Mouse (Mus musculus): Measurements from ENCODE around the gene Fam76b. TPM values are rescaled to one million over a fixed set of nuclear protein-coding genes. Genes with fewer than 3 reads are reported as not detected.

Gene Fam76b
- polyA plus RNA-seq, 1 experiment, result 2.8 TPM

DNA sequence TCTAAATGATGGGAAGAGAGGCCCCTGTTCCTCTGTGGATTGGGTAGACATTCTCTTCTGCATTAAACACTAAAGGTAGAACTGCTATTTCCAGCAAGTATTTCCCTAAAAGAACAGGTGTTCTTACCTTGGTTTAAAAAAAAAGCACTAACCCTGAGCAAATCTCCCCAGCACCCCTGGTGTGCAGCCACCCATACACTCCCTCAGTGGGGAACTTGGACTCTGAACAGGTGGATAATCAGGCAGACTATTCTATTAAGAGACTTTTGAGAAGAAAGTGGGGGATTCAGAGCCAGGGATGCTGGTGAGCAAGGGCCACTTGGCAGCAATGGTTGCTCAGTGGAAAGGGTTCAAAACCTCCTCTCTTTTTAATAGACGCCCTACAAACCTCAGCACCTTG, 28.7 kb downstream of the Fam76b start:
- Histone ChIP-seq H3K4me2 (ENCODE audit: low read depth) (no peak overlapping the region), H3K27me3 (ENCODE audit: control insufficient read depth, insufficient read depth, insufficient read length) (no peaks in the 10 kb centered on the region), H3K36me3 (ENCODE audit: control insufficient read depth, insufficient read depth) (no peaks in the 10 kb centered on the region), H3K79me2 (ENCODE audit: control insufficient read depth, insufficient read depth) (no peaks in the 10 kb centered on the region), H3K4me3 (no peak overlapping the region), H3ac (ENCODE audit: control insufficient read depth, insufficient read length) (no peak overlapping the region)
- TF ChIP-seq POLR2AphosphoS2 (IDR thresholded peaks at IDR 0.05; ENCODE audit: insufficient read length, low read depth), result no peak
- no peak for TF ChIP-seq REST (IDR thresholded peaks at IDR 0.05; ENCODE audit: insufficient read depth, insufficient read length)
- TF ChIP-seq MAX (IDR thresholded peaks at IDR 0.05; ENCODE audit: low read depth), result no peak
- TF ChIP-seq MYOD1 (IDR thresholded peaks at IDR 0.05; ENCODE audit: control insufficient read depth in 1 of 3, insufficient read length in 2 of 3, low read depth in 2 of 3), result no peak
- no peak for TF ChIP-seq USF1 (IDR thresholded peaks at IDR 0.05; ENCODE audit: low read depth)
- TF ChIP-seq E2F4 (IDR thresholded peaks at IDR 0.05; ENCODE audit: insufficient read depth), result no peak
- no peak for TF ChIP-seq SRF (IDR thresholded peaks at IDR 0.05; ENCODE audit: control insufficient read depth, insufficient read length, low read depth)
- TF ChIP-seq MYOG (IDR thresholded peaks at IDR 0.05; ENCODE audit: control insufficient read depth in 1 of 3, insufficient read depth in 1 of 3, insufficient read length in 2 of 3, low read depth in 2 of 3), result no peak
- no peak for TF ChIP-seq CEBPB (IDR thresholded peaks at IDR 0.05; ENCODE audit: insufficient read depth, poor library complexity, severe bottlenecking)
- no peak for TF ChIP-seq TCF12 (IDR thresholded peaks at IDR 0.05; ENCODE audit: insufficient read depth, poor library complexity, severe bottlenecking)
- TF ChIP-seq TCF3 (IDR thresholded peaks at IDR 0.05; ENCODE audit: insufficient read length, low read depth), result no peak
- no peak for TF ChIP-seq POLR2A (IDR thresholded peaks at IDR 0.05; ENCODE audit: insufficient read length, low read depth)

DNA sequence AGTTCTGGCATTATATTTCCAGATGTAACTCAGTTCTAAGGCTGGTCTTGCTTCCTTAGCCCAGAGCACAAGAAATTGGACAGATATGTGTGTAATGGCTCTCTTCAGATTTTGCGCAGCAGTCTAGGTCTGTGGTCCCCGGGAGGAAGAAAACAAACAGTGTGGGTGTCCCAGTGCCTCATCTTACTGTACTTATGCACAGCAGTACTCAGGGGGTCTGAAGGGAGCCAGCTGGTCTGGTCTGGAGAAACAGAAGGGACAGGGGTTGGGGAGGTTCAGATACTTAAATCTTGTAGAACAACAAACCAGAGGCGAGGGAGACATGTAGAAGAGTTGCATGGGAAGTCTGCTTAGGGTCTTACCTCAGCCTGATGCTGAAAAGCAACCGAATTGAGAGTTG, 29.3 kb downstream of the Fam76b start:
- TF ChIP-seq POLR2A (IDR thresholded peaks at IDR 0.05; ENCODE audit: insufficient read length, low read depth) (no peak), MYOD1 (IDR thresholded peaks at IDR 0.05; ENCODE audit: control insufficient read depth in 1 of 3, insufficient read length in 2 of 3, low read depth in 2 of 3) (no peak), REST (IDR thresholded peaks at IDR 0.05; ENCODE audit: insufficient read depth, insufficient read length) (no peak), USF1 (IDR thresholded peaks at IDR 0.05; ENCODE audit: low read depth) (no peak), TCF12 (IDR thresholded peaks at IDR 0.05; ENCODE audit: insufficient read depth, poor library complexity, severe bottlenecking) (no peak), MAX (IDR thresholded peaks at IDR 0.05; ENCODE audit: low read depth) (no peak), POLR2AphosphoS2 (IDR thresholded peaks at IDR 0.05; ENCODE audit: insufficient read length, low read depth) (no peak), SRF (IDR thresholded peaks at IDR 0.05; ENCODE audit: control insufficient read depth, insufficient read length, low read depth) (no peak), CEBPB (IDR thresholded peaks at IDR 0.05; ENCODE audit: insufficient read depth, poor library complexity, severe bottlenecking) (no peak), E2F4 (IDR thresholded peaks at IDR 0.05; ENCODE audit: insufficient read depth) (no peak), TCF3 (IDR thresholded peaks at IDR 0.05; ENCODE audit: insufficient read length, low read depth) (no peak)
- Histone ChIP-seq H3ac (ENCODE audit: control insufficient read depth, insufficient read length) (no peak overlapping the region), H3K27me3 (ENCODE audit: control insufficient read depth, insufficient read depth, insufficient read length) (no peaks in the 10 kb centered on the region), H3K79me2 (ENCODE audit: control insufficient read depth, insufficient read depth) (no peaks in the 10 kb centered on the region), H3K4me2 (ENCODE audit: low read depth) (no peak overlapping the region), H3K4me3 (no peak overlapping the region), H3K36me3 (ENCODE audit: control insufficient read depth, insufficient read depth) (no peaks in the 10 kb centered on the region)

DNA sequence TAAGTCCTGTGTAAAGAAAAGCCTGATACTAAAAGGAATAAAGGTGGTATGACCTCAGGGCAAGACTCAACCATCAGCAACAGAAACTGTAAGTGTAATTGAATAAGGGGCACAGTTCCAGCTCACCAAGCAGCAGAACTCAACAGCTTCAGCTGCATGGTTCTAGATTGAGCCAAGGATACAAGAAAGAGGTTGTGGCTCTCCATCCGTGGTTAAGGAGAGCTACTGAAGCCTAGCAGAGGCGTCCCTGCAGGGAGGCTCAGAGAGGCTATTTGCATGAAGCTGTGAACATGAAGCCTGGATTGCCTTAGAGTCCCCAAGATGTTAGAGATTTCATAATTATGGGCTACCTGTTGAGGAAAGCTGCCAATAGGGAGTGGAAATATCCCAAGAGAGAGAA, 40.1 kb downstream of the Fam76b start:
- Histone ChIP-seq H3ac (ENCODE audit: control insufficient read depth, insufficient read length) (no peak overlapping the region), H3K36me3 (ENCODE audit: control insufficient read depth, insufficient read depth) (no peaks in the 10 kb centered on the region), H3K4me2 (ENCODE audit: low read depth) (no peak overlapping the region), H3K27me3 (ENCODE audit: control insufficient read depth, insufficient read depth, insufficient read length) (no peaks in the 10 kb centered on the region), H3K4me3 (no peak overlapping the region), H3K79me2 (ENCODE audit: control insufficient read depth, insufficient read depth) (no peaks in the 10 kb centered on the region)
- no peak for TF ChIP-seq SRF (IDR thresholded peaks at IDR 0.05; ENCODE audit: control insufficient read depth, insufficient read length, low read depth)
- no peak for TF ChIP-seq MYOG (IDR thresholded peaks at IDR 0.05; ENCODE audit: control insufficient read depth in 1 of 3, insufficient read depth in 1 of 3, insufficient read length in 2 of 3, low read depth in 2 of 3)
- no peak for TF ChIP-seq MAX (IDR thresholded peaks at IDR 0.05; ENCODE audit: low read depth)
- no peak for TF ChIP-seq USF1 (IDR thresholded peaks at IDR 0.05; ENCODE audit: low read depth)
- no peak for TF ChIP-seq REST (IDR thresholded peaks at IDR 0.05; ENCODE audit: insufficient read depth, insufficient read length)
- no peak for TF ChIP-seq TCF12 (IDR thresholded peaks at IDR 0.05; ENCODE audit: insufficient read depth, poor library complexity, severe bottlenecking)
- TF ChIP-seq POLR2AphosphoS2 (IDR thresholded peaks at IDR 0.05; ENCODE audit: insufficient read length, low read depth), result no peak
- no peak for TF ChIP-seq TCF3 (IDR thresholded peaks at IDR 0.05; ENCODE audit: insufficient read length, low read depth)
- TF ChIP-seq E2F4 (IDR thresholded peaks at IDR 0.05; ENCODE audit: insufficient read depth), result no peak
- TF ChIP-seq CEBPB (IDR thresholded peaks at IDR 0.05; ENCODE audit: insufficient read depth, poor library complexity, severe bottlenecking), result no peak
- TF ChIP-seq MYOD1 (IDR thresholded peaks at IDR 0.05; ENCODE audit: control insufficient read depth in 1 of 3, insufficient read length in 2 of 3, low read depth in 2 of 3), result no peak
- no peak for TF ChIP-seq POLR2A (IDR thresholded peaks at IDR 0.05; ENCODE audit: insufficient read length, low read depth)

DNA sequence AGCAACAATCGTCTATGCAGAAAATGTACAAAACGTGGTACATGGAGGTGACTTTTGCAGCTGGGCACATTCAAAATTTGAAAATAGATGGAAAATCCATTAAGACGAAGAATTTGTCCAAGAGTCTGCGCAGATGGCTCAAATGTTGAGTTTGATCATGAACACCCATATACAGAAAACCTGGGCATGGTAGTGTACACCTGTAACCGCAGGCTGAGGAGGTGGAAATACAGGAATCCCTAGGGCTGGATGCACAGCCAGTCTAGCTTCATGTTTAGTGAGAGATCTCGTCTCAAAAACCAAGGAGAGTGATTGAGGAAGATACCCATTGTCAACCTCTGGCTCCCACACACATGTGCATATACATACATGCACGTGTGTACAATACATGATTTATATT, 44.1 kb downstream of the Fam76b start:
- H3K79me2 ChIP-seq (ENCODE audit: control insufficient read depth, insufficient read depth), result no peaks in the 10 kb centered on the region
- H3K4me3 ChIP-seq, result no peak overlapping the region
- no peak overlapping the region for H3K4me2 ChIP-seq (ENCODE audit: low read depth)
- TF ChIP-seq REST (IDR thresholded peaks at IDR 0.05; ENCODE audit: insufficient read depth, insufficient read length), result no peak
- no peak for TF ChIP-seq CEBPB (IDR thresholded peaks at IDR 0.05; ENCODE audit: insufficient read depth, poor library complexity, severe bottlenecking)
- no peak for TF ChIP-seq MAX (IDR thresholded peaks at IDR 0.05; ENCODE audit: low read depth)
- no peak for TF ChIP-seq POLR2A (IDR thresholded peaks at IDR 0.05; ENCODE audit: insufficient read length, low read depth)
- TF ChIP-seq USF1 (IDR thresholded peaks at IDR 0.05; ENCODE audit: low read depth), result no peak
- TF ChIP-seq TCF3 (IDR thresholded peaks at IDR 0.05; ENCODE audit: insufficient read length, low read depth), result no peak
- TF ChIP-seq TCF12 (IDR thresholded peaks at IDR 0.05; ENCODE audit: insufficient read depth, poor library complexity, severe bottlenecking), result no peak
- no peak for TF ChIP-seq MYOG (IDR thresholded peaks at IDR 0.05; ENCODE audit: control insufficient read depth in 1 of 3, insufficient read depth in 1 of 3, insufficient read length in 2 of 3, low read depth in 2 of 3)
- no peak for TF ChIP-seq E2F4 (IDR thresholded peaks at IDR 0.05; ENCODE audit: insufficient read depth)
- TF ChIP-seq POLR2AphosphoS2 (IDR thresholded peaks at IDR 0.05; ENCODE audit: insufficient read length, low read depth), result no peak
- no peak for TF ChIP-seq MYOD1 (IDR thresholded peaks at IDR 0.05; ENCODE audit: control insufficient read depth in 1 of 3, insufficient read length in 2 of 3, low read depth in 2 of 3)
- TF ChIP-seq SRF (IDR thresholded peaks at IDR 0.05; ENCODE audit: control insufficient read depth, insufficient read length, low read depth), result no peak
- H3ac ChIP-seq (ENCODE audit: control insufficient read depth, insufficient read length), result no peak overlapping the region
- no peaks in the 10 kb centered on the region for H3K36me3 ChIP-seq (ENCODE audit: control insufficient read depth, insufficient read depth)
- no peaks in the 10 kb centered on the region for H3K27me3 ChIP-seq (ENCODE audit: control insufficient read depth, insufficient read depth, insufficient read length)
